In genomic region chr6:134450661-134451119, GRCm38 (mm10) we compare ENCODE assay signal across 8 mouse cellular contexts. TPM values are rescaled to one million over a fixed set of nuclear protein-coding genes. Genes with fewer than 3 reads are reported as not detected.
DNase-seq lines count a peak whose midpoint lies in the region; ATAC-seq lines count a peak whose summit lies in the region.

No protein-coding gene starts in this region.

- peak; percentile 89 for ATAC-seq in limb, embryonic 11.5 days (ENCODE audit: insufficient number of reproducible peaks, low FRiP score, low TSS enrichment, low read depth)
- peak; percentile 60; the same call in 1 of the 2 replicates for ATAC-seq in stomach, embryonic 16.5 days (ENCODE audit: insufficient read depth, low FRiP score)

- 81% methylated on average over 14 of the region's 14 CpGs for WGBS in forebrain, embryonic 10.5 days
- 55% methylated on average over 14 of the region's 14 CpGs for WGBS in limb, embryonic 11.5 days
- WGBS in stomach, embryonic 16.5 days, result 53% methylated on average over 14 of the region's 14 CpGs

- H3K27me3 ChIP-seq in forebrain, embryonic 10.5 days (ENCODE audit: poor library complexity, severe bottlenecking), result no peaks in the 10 kb centered on the region
- H3K27me3 ChIP-seq in limb, embryonic 11.5 days (ENCODE audit: control insufficient read depth, insufficient read depth, low read length), result no peaks in the 10 kb centered on the region
- no peaks in the 10 kb centered on the region for H3K27me3 ChIP-seq in stomach, embryonic 16.5 days (ENCODE audit: control insufficient read depth, insufficient read depth, low read length)

- no peak overlapping the region for H3K4me3 ChIP-seq in forebrain, embryonic 10.5 days
- H3K4me3 ChIP-seq in limb, embryonic 11.5 days (ENCODE audit: low read depth, low read length), result no peak overlapping the region
- no peak overlapping the region for H3K4me3 ChIP-seq in stomach, embryonic 16.5 days (replicated peaks; ENCODE audit: low read length)

- no peak overlapping the region for H3K4me2 ChIP-seq in limb, embryonic 11.5 days (ENCODE audit: low read depth, severe bottlenecking)
- no peak overlapping the region for H3K4me2 ChIP-seq in stomach, embryonic 16.5 days (ENCODE audit: low read depth, low read length)

- H3K36me3 ChIP-seq in forebrain, embryonic 10.5 days (replicated peaks), result peaks cover 90% of the 10 kb centered on the region
- peaks cover 15% of the 10 kb centered on the region for H3K36me3 ChIP-seq in limb, embryonic 11.5 days (ENCODE audit: control insufficient read depth, insufficient read depth, low read length)
- peaks cover 29% of the 10 kb centered on the region for H3K36me3 ChIP-seq in stomach, embryonic 16.5 days (ENCODE audit: control insufficient read depth, insufficient read depth, low read length)

- H3K9me3 ChIP-seq in forebrain, embryonic 10.5 days, result no peaks in the 10 kb centered on the region
- no peaks in the 10 kb centered on the region for H3K9me3 ChIP-seq in limb, embryonic 11.5 days (ENCODE audit: control insufficient read depth, low read length)
- no peaks in the 10 kb centered on the region for H3K9me3 ChIP-seq in stomach, embryonic 16.5 days (replicated peaks; ENCODE audit: control insufficient read depth, low read length)

- peaks cover 8% of the 10 kb centered on the region; the same call in 1 of the 2 replicates for H3K4me1 ChIP-seq in forebrain, embryonic 10.5 days
- 0 out of 2 replicates have a peak, but pooled peaks cover 10% of the 10 kb centered on the region for H3K4me1 ChIP-seq in limb, embryonic 11.5 days (ENCODE audit: control insufficient read depth, insufficient read depth, low read length)
- peaks cover 6% of the 10 kb centered on the region for H3K4me1 ChIP-seq in stomach, embryonic 16.5 days (ENCODE audit: control insufficient read depth, insufficient read depth, low read length)

- H3K27ac ChIP-seq in forebrain, embryonic 10.5 days, result peak overlapping the region; percentile 62
- H3K27ac ChIP-seq in limb, embryonic 11.5 days (replicated peaks; ENCODE audit: low read depth, low read length), result no peak overlapping the region
- no peak overlapping the region for H3K27ac ChIP-seq in stomach, embryonic 16.5 days (ENCODE audit: low read length)

- H3K9ac ChIP-seq in limb, embryonic 11.5 days (ENCODE audit: low read length), result no peak overlapping the region
- H3K9ac ChIP-seq in stomach, embryonic 16.5 days (ENCODE audit: low read length), result no peak overlapping the region

- DNase-seq in kidney, postnatal 4 days, result peak; percentile 44 to 66
- DNase-seq in kidney, adult 18-20 months, result no peak
- peak; percentile 54 for DNase-seq in R1 (ENCODE audit: low read depth, low spot score)
- no peak for DNase-seq in forebrain, embryonic 10.5 days (ENCODE audit: extremely low spot score, low spot score)
- DNase-seq in limb, embryonic 11.5 days (ENCODE audit: low spot score), result peak; percentile 65
- DNase-seq in spleen, adult 12 weeks (ENCODE audit: low spot score), result no peak
- no peak for DNase-seq in kidney, postnatal 36 days

RNA-seq across cellular contexts. Expression of gene Bcl2l14, which starts 54.6 kb away (rescaled TPM):
- 0.17 and 0.22 TPM in 2 replicates for polyA plus RNA-seq in forebrain, embryonic 10.5 days (2016; fragmentation: Nextera tagmentation; extraction: Ambion mirVana)
- polyA plus RNA-seq in limb, embryonic 11.5 days (2014; fragmentation: Nextera tagmentation; extraction: Ambion mirVana), result 0.57 and 0.79 TPM in 2 replicates
- 15.6 and 20.4 TPM in 2 replicates for polyA plus RNA-seq in stomach, embryonic 16.5 days (2015; fragmentation: Nextera tagmentation; extraction: Ambion mirVana)

Comparison
In these comparisons a context has a peak if more than half of its experiments do, and no peak if none do; other contexts are left out.
1. DNase-seq: peak in kidney, postnatal 4 days (2 of 2), R1 (single experiment) and limb, embryonic 11.5 days (single experiment); none in kidney, adult 18-20 months (single experiment), forebrain, embryonic 10.5 days (single experiment), spleen, adult 12 weeks (single experiment) and kidney, postnatal 36 days (0 of 2).